Mouse (Mus musculus) embryonic facial prominence, embryonic 15.5 days (tissue): ENCODE results near the gene Siah3. TPM values are rescaled to one million over a fixed set of nuclear protein-coding genes. Genes with fewer than 3 reads are reported as not detected.

Experiments used
- ATAC-seq: fragments of 200-750 bp; cut with Nextera tagmentation; 2 replicates; pipeline ENCODE4 v1.8.0; 2017; ENCODE audit warnings: low read depth, moderate TSS enrichment; ENCODE audit not compliant: insufficient number of reproducible peaks, low FRiP score, low TSS enrichment
- H3K27ac ChIP-seq: fragments of 300-500 bp; sonication (generic); replicated peaks from 2 replicates; pipeline ENCODE4 v1.5.1; 2015; ENCODE audit warnings: mild to moderate bottlenecking, inconsistent platforms
- H3K27me3 ChIP-seq: fragments of 300-500 bp; sonication (generic); 2 replicates; pipeline ENCODE4 v1.6.1; 2015; ENCODE audit warnings: inconsistent platforms
- H3K36me3 ChIP-seq: fragments of 300-500 bp; sonication (generic); 2 replicates; pipeline ENCODE4 v1.6.1; 2015; ENCODE audit warnings: mild to moderate bottlenecking, inconsistent platforms
- H3K4me1 ChIP-seq: fragments of 300-500 bp; sonication (generic); 2 replicates; pipeline ENCODE4 v1.6.1; 2015; ENCODE audit warnings: inconsistent platforms
- H3K4me2 ChIP-seq: fragments of 300-500 bp; sonication (generic); replicated peaks from 2 replicates; pipeline ENCODE4 v1.6.1; 2015; ENCODE audit warnings: mild to moderate bottlenecking, inconsistent platforms
- H3K4me3 ChIP-seq: fragments of 300-500 bp; sonication (generic); replicated peaks from 2 replicates; pipeline ENCODE4 v1.5.1; 2015; ENCODE audit warnings: mild to moderate bottlenecking, inconsistent platforms
- H3K9ac ChIP-seq: fragments of 300-500 bp; sonication (generic); 2 replicates; pipeline ENCODE4 v1.6.1; 2015; ENCODE audit warnings: inconsistent platforms
- H3K9me3 ChIP-seq: fragments of 300-500 bp; sonication (generic); replicated peaks from 2 replicates; pipeline ENCODE4 v1.6.1; 2016; ENCODE audit warnings: inconsistent platforms
- WGBS: fragments of 180-500 bp; shearing (Covaris S2); methylation state at CpG from one replicate; pipeline ENCODE4 v1.1.7; 2015; 5-methylcytosine and 5-hydroxymethylcytosine counted together
- polyA plus RNA-seq: library from polyadenylated mRNA; unstranded; fragments of >200 nt; fragmentation: Nextera tagmentation; extraction: Ambion mirVana; gene quantifications from 2 replicates; pipeline ENCODE4 v1.2.1, GENCODE M21; 2015

The Siah3 gene
- polyA plus RNA-seq, 1 experiment from 2014 or later: 0.63 TPM

GRCm38 (mm10) chr14:75505126-75505840 lies 49.5 kb downstream of the Siah3 start:
- Histone ChIP-seq H3K9ac (no peak overlapping the region), H3K27ac (no peak overlapping the region), H3K36me3 (no peaks in the 10 kb centered on the region), H3K4me2 (no peak overlapping the region), H3K9me3 (no peaks in the 10 kb centered on the region), H3K27me3 (no peaks in the 10 kb centered on the region), H3K4me3 (no peak overlapping the region), H3K4me1 (no peaks in the 10 kb centered on the region)
- 40% methylated on average over 8 of the region's 8 CpGs for WGBS
- no peak for ATAC-seq

DNA sequence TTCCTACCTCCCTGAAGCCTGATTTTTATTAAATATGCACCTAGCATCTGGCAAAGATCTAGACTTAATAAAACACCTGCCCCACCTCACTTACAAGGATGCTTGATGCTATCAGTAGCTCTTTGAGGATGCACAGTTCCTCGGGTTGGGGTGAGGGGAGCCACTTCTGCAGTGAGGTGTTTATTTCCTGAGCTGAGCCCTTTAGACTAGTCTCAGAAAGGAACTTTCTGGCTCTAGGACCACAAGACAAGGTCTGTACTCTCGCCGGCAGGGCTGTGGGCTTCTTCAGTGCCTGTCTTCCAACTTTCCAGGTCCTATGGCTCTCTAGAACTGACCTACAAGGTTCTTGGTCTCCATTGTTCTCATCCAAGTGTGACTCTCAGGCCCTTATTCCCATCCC lies 50.5 kb downstream of the Siah3 start:
- no peak overlapping the region for H3K9ac ChIP-seq
- H3K36me3 ChIP-seq: no peaks in the 10 kb centered on the region
- no peak overlapping the region for H3K27ac ChIP-seq
- no peak overlapping the region for H3K4me2 ChIP-seq
- H3K4me3 ChIP-seq: no peak overlapping the region
- H3K4me1 ChIP-seq: no peaks in the 10 kb centered on the region
- H3K9me3 ChIP-seq: no peaks in the 10 kb centered on the region
- WGBS: 68% methylated on average over 3 of the region's 3 CpGs
- H3K27me3 ChIP-seq: no peaks in the 10 kb centered on the region
- no peak for ATAC-seq

DNA sequence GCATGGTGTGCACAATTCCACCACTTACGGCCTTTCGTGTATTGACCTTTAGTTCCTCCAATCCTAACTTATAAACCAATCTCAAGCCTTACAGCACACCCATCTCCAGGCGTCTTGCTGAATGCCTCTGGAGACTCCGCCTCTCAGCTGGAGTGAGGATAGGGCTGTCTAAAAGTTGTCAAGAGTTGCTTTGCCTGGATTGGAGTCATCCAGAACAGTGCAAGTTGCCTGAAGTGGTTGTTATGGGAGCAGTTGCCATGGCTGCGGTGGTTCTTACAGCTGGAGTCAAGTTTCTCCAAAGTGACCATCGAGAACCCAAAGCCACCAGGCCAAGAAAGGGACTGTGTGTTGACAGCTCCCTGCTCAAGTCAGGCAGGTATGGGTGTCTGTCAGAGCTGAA lies 54.3 kb downstream of the Siah3 start:
- H3K4me2 ChIP-seq: no peak overlapping the region
- no peak for ATAC-seq
- WGBS: 75% methylated on average over 6 of the region's 6 CpGs

DNA sequence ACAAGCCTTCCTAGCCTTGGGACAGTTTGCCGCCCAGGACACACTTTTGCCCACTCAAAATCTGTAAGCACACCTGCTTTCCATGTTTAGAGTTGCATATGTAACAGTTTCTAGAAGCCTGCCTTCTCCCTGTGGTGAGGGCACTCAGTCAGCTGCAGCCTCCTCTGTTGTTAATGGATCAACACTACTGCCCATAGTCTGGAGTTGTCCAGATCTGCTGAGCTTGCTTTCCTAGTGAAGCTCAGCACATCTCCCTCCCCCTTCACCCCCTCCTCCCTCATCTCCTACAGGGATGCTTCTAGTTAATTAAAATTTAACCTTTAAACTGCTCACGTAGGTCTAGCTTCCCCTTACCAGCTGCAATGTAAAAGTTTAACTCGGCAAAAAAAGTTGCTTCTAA lies 57.2 kb downstream of the Siah3 start:
- Histone ChIP-seq H3K27ac (no peak overlapping the region), H3K27me3 (no peaks in the 10 kb centered on the region), H3K36me3 (no peaks in the 10 kb centered on the region), H3K4me2 (no peak overlapping the region), H3K4me3 (no peak overlapping the region), H3K9me3 (no peaks in the 10 kb centered on the region), H3K9ac (no peak overlapping the region), H3K4me1 (no peaks in the 10 kb centered on the region)
- 51% methylated on average over 3 of the region's 3 CpGs for WGBS
- no peak for ATAC-seq

More for the DNA sequence above, 54.3 kb downstream of the Siah3 start:
- no peaks in the 10 kb centered on the region for H3K36me3 ChIP-seq
- no peak overlapping the region for H3K9ac ChIP-seq
- H3K27me3 ChIP-seq: no peaks in the 10 kb centered on the region
- H3K9me3 ChIP-seq: no peaks in the 10 kb centered on the region
- no peaks in the 10 kb centered on the region for H3K4me1 ChIP-seq
- no peak overlapping the region for H3K4me3 ChIP-seq
- H3K27ac ChIP-seq: no peak overlapping the region

- 84% methylated on average over 3 of the region's 3 CpGs for WGBS
Observed at GRCm38 (mm10) chr14:75516161-75516560, 60.4 kb downstream of the Siah3 start.

DNA sequence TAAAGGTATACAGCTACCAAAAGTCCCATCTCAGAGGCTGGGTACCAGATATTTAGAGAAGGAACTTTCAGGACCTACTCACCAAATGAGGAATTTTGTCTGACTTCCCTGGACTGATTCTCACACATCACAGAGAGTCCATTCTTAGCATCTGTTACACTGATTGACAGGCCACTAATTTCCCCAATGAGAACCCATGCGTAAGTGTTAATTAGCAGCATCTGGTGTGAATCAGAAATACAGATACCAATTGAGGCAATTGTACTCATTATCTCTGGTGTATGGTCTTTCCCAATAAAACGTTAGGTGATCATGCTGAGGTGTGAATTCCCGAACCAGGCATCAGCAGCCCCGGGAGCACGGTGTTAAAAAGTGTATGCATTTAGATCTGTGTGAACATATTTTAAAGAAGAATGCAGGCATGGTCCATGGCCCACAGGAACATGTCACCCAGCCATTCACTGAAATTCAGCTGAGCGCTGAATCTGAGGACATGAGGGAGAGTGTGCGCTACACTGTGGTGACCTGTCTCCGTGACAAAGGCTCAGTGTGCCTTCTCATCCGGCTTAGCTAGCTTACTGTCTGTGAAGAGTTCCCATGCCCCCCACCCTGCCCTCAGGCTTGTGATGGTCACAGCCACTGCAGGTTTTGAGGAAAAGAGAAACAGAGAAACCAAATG lies 61.3 kb downstream of the Siah3 start:
- H3K36me3 ChIP-seq: no peaks in the 10 kb centered on the region
- H3K9me3 ChIP-seq: no peaks in the 10 kb centered on the region
- H3K9ac ChIP-seq: no peak overlapping the region
- H3K27me3 ChIP-seq: no peaks in the 10 kb centered on the region
- no peak overlapping the region for H3K27ac ChIP-seq
- H3K4me3 ChIP-seq: no peak overlapping the region
- H3K4me1 ChIP-seq: no peaks in the 10 kb centered on the region
- WGBS: 56% methylated on average over 9 of the region's 9 CpGs
- no peak overlapping the region for H3K4me2 ChIP-seq
- no peak for ATAC-seq

More at GRCm38 (mm10) chr14:75516161-75516560, 60.4 kb downstream of the Siah3 start:
- Histone ChIP-seq H3K9ac (no peak overlapping the region), H3K36me3 (no peaks in the 10 kb centered on the region), H3K27me3 (no peaks in the 10 kb centered on the region), H3K27ac (no peak overlapping the region), H3K4me1 (no peaks in the 10 kb centered on the region), H3K9me3 (no peaks in the 10 kb centered on the region), H3K4me2 (no peak overlapping the region), H3K4me3 (no peak overlapping the region)
- no peak for ATAC-seq

DNA sequence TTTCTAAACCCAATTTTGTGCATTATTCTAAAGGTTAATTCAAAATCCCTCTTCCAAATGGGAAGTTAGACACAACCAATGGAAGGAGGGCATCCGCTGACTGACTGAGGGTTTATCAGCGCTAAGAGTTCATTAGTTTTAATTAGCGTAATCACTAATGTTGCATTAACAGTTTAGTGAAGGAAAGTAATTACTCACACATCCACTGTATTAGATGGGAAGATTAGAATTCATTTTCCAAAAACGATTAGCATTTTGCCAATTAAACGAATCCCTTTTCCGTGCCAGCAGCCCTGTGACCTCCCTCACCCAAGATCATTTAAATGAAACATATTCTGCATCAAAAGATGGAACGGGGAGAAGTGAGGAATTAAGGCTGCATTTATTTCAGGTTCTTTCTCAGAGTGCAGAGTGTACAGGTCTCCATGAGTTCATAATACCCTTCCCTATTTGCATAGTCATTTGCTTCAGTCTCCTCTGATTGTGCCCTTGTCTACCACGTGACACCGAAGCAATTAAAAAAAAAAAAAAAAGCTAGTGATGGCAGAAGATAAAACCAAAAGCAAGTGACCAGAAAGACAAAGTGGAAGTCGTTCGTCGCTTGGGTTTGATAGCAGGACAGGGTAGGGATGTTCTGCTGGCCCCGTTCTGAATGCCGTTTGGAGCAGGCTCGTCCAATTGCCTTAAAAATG lies 62.6 kb downstream of the Siah3 start:
- no peak overlapping the region for H3K4me2 ChIP-seq
- no peak overlapping the region for H3K4me3 ChIP-seq
- no peak overlapping the region for H3K27ac ChIP-seq
- H3K4me1 ChIP-seq: no peaks in the 10 kb centered on the region
- H3K36me3 ChIP-seq: no peaks in the 10 kb centered on the region
- H3K27me3 ChIP-seq: no peaks in the 10 kb centered on the region
- ATAC-seq: no peak
- H3K9ac ChIP-seq: no peak overlapping the region
- 83% methylated on average over 15 of the region's 15 CpGs for WGBS
- no peaks in the 10 kb centered on the region for H3K9me3 ChIP-seq

GRCm38 (mm10) chr14:75518899-75519298 lies 63.1 kb downstream of the Siah3 start:
- H3K4me2 ChIP-seq: no peak overlapping the region
- no peaks in the 10 kb centered on the region for H3K36me3 ChIP-seq
- 86% methylated on average over 6 of the region's 6 CpGs for WGBS
- no peak overlapping the region for H3K27ac ChIP-seq
- no peak overlapping the region for H3K4me3 ChIP-seq
- no peaks in the 10 kb centered on the region for H3K9me3 ChIP-seq
- ATAC-seq: no peak
- H3K4me1 ChIP-seq: no peaks in the 10 kb centered on the region
- no peaks in the 10 kb centered on the region for H3K27me3 ChIP-seq
- H3K9ac ChIP-seq: no peak overlapping the region

DNA sequence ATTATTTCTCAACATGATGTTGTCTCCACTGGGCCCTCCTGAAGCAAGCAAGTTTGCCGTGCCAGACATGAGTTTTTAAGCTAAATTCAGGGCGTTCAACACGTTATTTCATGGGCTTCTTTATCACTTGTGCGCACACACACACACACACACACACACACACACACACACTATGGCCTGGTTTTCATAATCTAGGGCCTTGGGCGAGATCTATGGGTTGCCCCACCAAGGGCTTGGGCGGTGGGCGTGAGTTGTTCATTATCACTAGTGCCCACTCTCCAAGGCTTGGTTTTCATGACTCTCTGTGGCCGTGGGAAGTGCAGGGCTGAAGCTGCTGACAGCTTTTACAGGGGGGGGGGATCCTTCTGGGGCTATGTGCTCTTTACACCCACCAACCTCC lies 63.9 kb downstream of the Siah3 start:
- no peaks in the 10 kb centered on the region for H3K9me3 ChIP-seq
- H3K4me1 ChIP-seq: no peaks in the 10 kb centered on the region
- H3K27ac ChIP-seq: no peak overlapping the region
- H3K4me3 ChIP-seq: no peak overlapping the region
- H3K9ac ChIP-seq: no peak overlapping the region
- H3K36me3 ChIP-seq: no peaks in the 10 kb centered on the region
- no peak overlapping the region for H3K4me2 ChIP-seq
- H3K27me3 ChIP-seq: no peaks in the 10 kb centered on the region
- no peak for ATAC-seq
- 87% methylated on average over 8 of the region's 8 CpGs for WGBS

GRCm38 (mm10) chr14:75524648-75525047 lies 68.9 kb downstream of the Siah3 start:
- H3K9ac ChIP-seq: no peak overlapping the region
- H3K27me3 ChIP-seq: no peaks in the 10 kb centered on the region
- H3K27ac ChIP-seq: no peak overlapping the region
- H3K36me3 ChIP-seq: no peaks in the 10 kb centered on the region
- peaks cover 8% of the 10 kb centered on the region for H3K4me1 ChIP-seq
- no peak for ATAC-seq
- H3K9me3 ChIP-seq: no peaks in the 10 kb centered on the region
- no peak overlapping the region for H3K4me2 ChIP-seq
- no peak overlapping the region for H3K4me3 ChIP-seq
- WGBS: 99% methylated on average over 2 of the region's 2 CpGs

DNA sequence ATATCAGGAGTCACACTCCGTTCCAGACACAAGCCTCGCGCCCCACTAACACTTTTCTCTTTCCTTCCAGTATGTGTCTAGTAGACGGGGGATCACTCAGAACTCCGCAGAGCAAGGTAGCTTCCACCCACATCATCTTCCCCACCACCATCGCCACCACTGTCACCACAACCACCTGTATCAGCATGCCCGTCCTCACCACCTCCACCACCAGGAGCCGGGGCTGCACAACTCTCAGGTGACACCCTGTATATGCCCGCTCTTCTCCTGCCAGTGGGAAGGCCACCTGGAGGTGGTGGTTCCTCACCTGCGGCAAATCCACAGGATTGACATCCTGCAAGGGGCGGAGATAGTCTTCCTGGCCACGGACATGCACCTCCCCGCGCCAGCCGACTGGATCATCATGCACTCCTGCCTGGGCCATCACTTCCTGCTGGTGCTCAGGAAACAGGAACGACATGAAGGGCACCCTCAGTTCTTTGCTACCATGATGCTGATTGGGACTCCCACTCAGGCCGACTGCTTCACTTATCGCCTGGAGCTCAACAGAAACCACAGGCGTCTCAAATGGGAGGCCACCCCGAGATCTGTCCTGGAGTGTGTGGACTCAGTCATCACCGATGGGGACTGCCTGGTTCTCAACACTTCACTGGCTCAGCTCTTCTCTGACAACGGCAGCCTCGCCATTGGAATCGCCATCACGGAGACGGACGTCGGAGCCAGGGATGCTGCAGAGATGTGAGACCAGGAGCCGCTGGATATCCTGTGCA lies 69.8 kb downstream of the Siah3 start:
- Histone ChIP-seq H3K27me3 (no peaks in the 10 kb centered on the region), H3K9ac (no peak overlapping the region), H3K4me3 (no peak overlapping the region), H3K9me3 (no peaks in the 10 kb centered on the region), H3K27ac (no peak overlapping the region), H3K36me3 (no peaks in the 10 kb centered on the region), H3K4me1 (peaks cover 8% of the 10 kb centered on the region), H3K4me2 (no peak overlapping the region)
- WGBS: 87% methylated on average over 29 of the region's 29 CpGs
- ATAC-seq: no peak
